Mouse (Mus musculus): ENCODE results near the gene Itpk1. TPM values are rescaled to one million over a fixed set of nuclear protein-coding genes. Genes with fewer than 3 reads are reported as not detected.
A peak's percentile ranks its signal among the peaks of the same experiment; 100 is the strongest.
"Not testable (repeated sequence)": the region's sequence is repeated elsewhere in the genome, so short reads cannot be mapped to it uniquely, and the experiment has no call there.

Itpk1 gene
- polyA plus RNA-seq, 1 experiment from 2014 or later, result 4.3 TPM

- no peak overlapping the region for H3K9ac ChIP-seq
- peak; percentile 24; the same call in 1 of the 2 replicates for ATAC-seq
- peak overlapping the region; percentile 61 for H3K27ac ChIP-seq
- peaks cover 55% of the 10 kb centered on the region for H3K4me1 ChIP-seq
- WGBS (ENCODE audit: insufficient replicate concordance), result 30% methylated on average over 7 of the region's 7 CpGs
- H3K4me2 ChIP-seq, result peak overlapping the region; percentile 26; the same call in 1 of the 2 replicates
- no peaks in the 10 kb centered on the region for H3K9me3 ChIP-seq (replicated peaks)
- no peak overlapping the region for H3K4me3 ChIP-seq
- H3K27me3 ChIP-seq (replicated peaks), result no peaks in the 10 kb centered on the region
- H3K36me3 ChIP-seq, result no peaks in the 10 kb centered on the region
Measured at GRCm38 (mm10) chr12:102646586-102647260, 58.0 kb downstream of the Itpk1 start.

- Histone ChIP-seq H3K9ac (no peak overlapping the region), H3K27ac (peak overlapping the region; percentile 61), H3K4me3 (no peak overlapping the region), H3K9me3 (replicated peaks) (no peaks in the 10 kb centered on the region), H3K4me1 (peaks cover 55% of the 10 kb centered on the region), H3K36me3 (no peaks in the 10 kb centered on the region), H3K27me3 (replicated peaks) (no peaks in the 10 kb centered on the region), H3K4me2 (no peak overlapping the region)
- 46% methylated on average over 6 of the region's 6 CpGs for WGBS (ENCODE audit: insufficient replicate concordance)
- no peak for ATAC-seq
Measured at GRCm38 (mm10) chr12:102645911-102646585, 58.7 kb downstream of the Itpk1 start.

DNA sequence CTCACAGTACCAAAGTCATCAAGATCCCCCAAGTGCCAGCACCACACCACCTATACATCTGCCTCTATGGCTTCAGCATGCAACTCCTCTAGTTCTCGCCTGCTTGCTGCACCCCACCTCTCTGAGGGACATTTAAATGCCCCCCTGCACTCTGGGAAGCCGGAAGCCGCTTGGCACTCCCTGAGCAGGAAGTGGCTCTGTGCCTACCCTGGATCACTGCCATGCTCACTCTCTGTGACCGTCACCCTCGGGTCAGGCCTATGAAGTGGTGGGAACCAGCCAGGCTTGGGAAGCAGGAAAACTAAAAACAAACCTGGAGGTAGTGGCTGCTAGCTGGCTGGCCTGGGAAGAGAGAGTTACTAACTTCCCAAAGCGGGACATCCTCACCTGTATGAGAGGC, 61.4 kb downstream of the Itpk1 start:
- no peak for ATAC-seq
- Histone ChIP-seq H3K4me3 (no peak overlapping the region), H3K9me3 (replicated peaks) (no peaks in the 10 kb centered on the region), H3K4me2 (no peak overlapping the region), H3K36me3 (no peaks in the 10 kb centered on the region), H3K27me3 (replicated peaks) (no peaks in the 10 kb centered on the region), H3K4me1 (peaks cover 45% of the 10 kb centered on the region), H3K27ac (no peak overlapping the region), H3K9ac (no peak overlapping the region)
- WGBS (ENCODE audit: insufficient replicate concordance), result 76% methylated on average over 6 of the region's 6 CpGs

DNA sequence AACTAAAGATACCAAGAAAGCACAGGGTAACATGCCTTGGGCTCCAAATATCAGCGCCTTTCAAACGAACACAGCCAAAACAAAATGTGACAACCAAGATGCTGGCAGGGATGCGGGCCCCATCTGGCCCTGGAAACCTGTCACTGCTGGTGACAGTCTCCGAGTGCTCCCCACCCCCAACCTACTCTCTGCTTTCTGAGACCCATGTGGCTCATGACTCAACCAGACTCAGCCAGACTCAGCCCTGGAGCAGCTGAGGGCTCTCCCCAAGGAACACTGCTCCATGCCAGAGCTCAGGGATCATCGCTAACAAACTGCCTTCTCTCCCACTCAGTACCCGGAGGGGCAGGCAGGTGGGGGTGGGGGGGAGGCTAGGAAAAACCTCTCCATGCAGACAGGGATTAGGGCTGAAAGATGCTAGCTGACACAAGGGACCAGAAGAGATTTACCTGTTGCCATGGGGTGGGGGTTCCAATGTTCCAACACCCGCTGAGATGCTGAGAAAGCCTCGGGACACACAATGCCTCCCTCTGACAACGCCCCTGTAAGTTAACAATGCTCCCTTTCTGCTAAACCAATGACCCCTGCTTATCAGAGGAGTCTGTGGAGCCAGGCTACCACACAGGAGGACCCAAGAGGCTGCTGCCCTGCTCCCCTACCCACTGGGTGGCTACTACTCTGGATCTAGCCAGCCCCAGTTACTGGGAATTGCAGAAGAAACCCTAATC, 64.1 kb downstream of the Itpk1 start:
- Histone ChIP-seq H3K9me3 (replicated peaks) (no peaks in the 10 kb centered on the region), H3K27me3 (replicated peaks) (no peaks in the 10 kb centered on the region), H3K36me3 (no peaks in the 10 kb centered on the region), H3K4me1 (peaks cover 20% of the 10 kb centered on the region), H3K9ac (no peak overlapping the region), H3K27ac (no peak overlapping the region), H3K4me2 (no peak overlapping the region), H3K4me3 (no peak overlapping the region)
- ATAC-seq, result no peak
- 63% methylated on average over 9 of the region's 9 CpGs for WGBS (ENCODE audit: insufficient replicate concordance)

- no peak for ATAC-seq
- Histone ChIP-seq H3K4me2 (no peak overlapping the region), H3K36me3 (no peaks in the 10 kb centered on the region), H3K4me3 (no peak overlapping the region), H3K27ac (no peak overlapping the region), H3K4me1 (0 out of 2 replicates have a peak, but pooled peaks cover 8% of the 10 kb centered on the region), H3K9me3 (replicated peaks) (no peaks in the 10 kb centered on the region), H3K9ac (no peak overlapping the region), H3K27me3 (replicated peaks) (no peaks in the 10 kb centered on the region)
- WGBS (ENCODE audit: insufficient replicate concordance), result 56% methylated on average over 3 of the region's 3 CpGs
Measured at GRCm38 (mm10) chr12:102638878-102639277, 65.9 kb downstream of the Itpk1 start.

DNA sequence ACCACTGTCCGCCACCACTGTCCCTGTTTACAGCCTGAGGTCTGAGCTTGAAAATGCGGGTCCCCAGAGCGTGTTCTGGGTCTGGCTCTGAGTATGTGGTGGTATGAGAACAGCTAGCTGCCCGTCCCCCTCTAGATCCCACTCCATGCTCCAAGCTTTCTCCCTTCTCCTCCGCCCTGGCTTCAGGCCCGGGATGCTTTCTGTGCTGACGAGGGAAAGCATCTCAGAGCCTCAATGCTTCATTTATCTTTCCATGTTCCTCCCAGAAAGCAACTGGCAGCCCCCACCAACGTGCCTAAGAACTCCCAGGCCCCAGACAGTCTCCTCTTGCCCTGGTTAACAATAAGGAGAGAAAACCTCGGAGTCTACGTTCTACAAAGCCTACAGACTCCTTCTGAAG, 67.5 kb downstream of the Itpk1 start:
- Histone ChIP-seq H3K9me3 (replicated peaks) (no peaks in the 10 kb centered on the region), H3K4me2 (no peak overlapping the region), H3K4me3 (no peak overlapping the region), H3K9ac (no peak overlapping the region), H3K27ac (no peak overlapping the region), H3K4me1 (0 out of 2 replicates have a peak, but pooled peaks cover 3% of the 10 kb centered on the region), H3K36me3 (no peaks in the 10 kb centered on the region), H3K27me3 (replicated peaks) (no peaks in the 10 kb centered on the region)
- ATAC-seq, result no peak
- 80% methylated on average over 10 of the region's 10 CpGs for WGBS (ENCODE audit: insufficient replicate concordance)

- ATAC-seq, result no peak
- Histone ChIP-seq H3K27me3 (replicated peaks) (no peaks in the 10 kb centered on the region), H3K4me2 (no peak overlapping the region), H3K4me1 (peaks cover 7% of the 10 kb centered on the region; the same call in 1 of the 2 replicates), H3K9ac (no peak overlapping the region), H3K27ac (no peak overlapping the region), H3K9me3 (replicated peaks) (no peaks in the 10 kb centered on the region), H3K36me3 (no peaks in the 10 kb centered on the region), H3K4me3 (no peak overlapping the region)
- 76% methylated on average over 20 of the region's 20 CpGs for WGBS (ENCODE audit: insufficient replicate concordance)
Measured at GRCm38 (mm10) chr12:102634436-102635050, 70.2 kb downstream of the Itpk1 start.

DNA sequence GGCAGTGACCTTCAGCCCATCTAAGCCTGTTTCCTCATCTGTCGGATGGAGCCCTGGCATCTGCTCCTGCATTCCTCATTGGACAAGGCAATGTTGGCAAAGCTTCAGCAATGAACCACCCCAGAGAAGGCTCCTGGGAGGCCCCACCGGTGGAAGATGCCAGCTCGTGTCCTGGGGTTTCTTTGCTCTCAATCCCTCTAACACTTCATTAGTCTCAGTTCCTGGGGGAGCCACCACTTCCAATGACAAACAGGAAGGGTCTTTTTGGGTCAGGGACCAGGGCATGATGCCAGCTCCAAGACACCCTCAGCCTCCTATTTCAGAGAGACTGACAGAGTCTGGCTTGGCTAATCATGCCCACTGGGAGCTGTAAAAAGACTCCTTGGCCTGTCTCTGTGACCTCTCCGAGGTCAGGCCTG, 71.6 kb downstream of the Itpk1 start:
- no peaks in the 10 kb centered on the region for H3K9me3 ChIP-seq (replicated peaks)
- H3K36me3 ChIP-seq, result no peaks in the 10 kb centered on the region
- H3K4me3 ChIP-seq, result no peak overlapping the region
- no peak overlapping the region for H3K4me2 ChIP-seq
- no peak overlapping the region for H3K9ac ChIP-seq
- no peak for ATAC-seq
- H3K27ac ChIP-seq, result no peak overlapping the region
- 68% methylated on average over 4 of the region's 4 CpGs for WGBS (ENCODE audit: insufficient replicate concordance)
- H3K4me1 ChIP-seq, result peaks cover 13% of the 10 kb centered on the region; the same call in 1 of the 2 replicates
- no peaks in the 10 kb centered on the region for H3K27me3 ChIP-seq (replicated peaks)

GRCm38 (mm10) chr12:102631690-102632089, 73.0 kb downstream of the Itpk1 start:
- Histone ChIP-seq H3K9ac (no peak overlapping the region), H3K4me1 (peaks cover 19% of the 10 kb centered on the region), H3K27ac (no peak overlapping the region), H3K27me3 (replicated peaks) (no peaks in the 10 kb centered on the region), H3K36me3 (no peaks in the 10 kb centered on the region), H3K9me3 (replicated peaks) (no peaks in the 10 kb centered on the region), H3K4me2 (no peak overlapping the region), H3K4me3 (no peak overlapping the region)
- WGBS (ENCODE audit: insufficient replicate concordance), result 49% methylated on average over 8 of the region's 8 CpGs
- ATAC-seq, result peak; percentile 43; the same call in 1 of the 2 replicates

DNA sequence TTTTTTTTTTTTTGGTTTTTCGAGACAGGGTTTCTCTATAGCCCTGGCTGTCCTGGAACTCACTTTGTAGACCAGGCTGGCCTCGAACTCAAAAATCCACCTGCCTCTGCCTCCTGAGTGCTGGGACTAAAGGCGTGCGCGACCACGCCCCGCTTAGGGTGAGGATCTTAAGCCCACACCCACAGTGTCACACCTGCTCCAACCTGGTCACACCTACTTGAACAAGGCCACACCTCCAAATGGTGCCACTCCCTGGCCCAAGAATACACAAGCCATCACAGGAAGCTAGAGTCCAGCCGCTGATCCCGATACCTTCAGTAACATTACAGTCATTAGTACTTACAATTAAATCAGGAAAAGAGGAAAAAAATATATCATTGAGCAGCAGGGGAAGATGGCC, 74.3 kb downstream of the Itpk1 start:
- H3K27me3 ChIP-seq (replicated peaks); H3K27ac ChIP-seq; H3K9ac ChIP-seq; H3K36me3 ChIP-seq; H3K4me2 ChIP-seq; H3K9me3 ChIP-seq (replicated peaks); ATAC-seq; H3K4me3 ChIP-seq: not testable (repeated sequence)
- peaks cover 17% of the 10 kb centered on the region for H3K4me1 ChIP-seq
- 80% methylated on average over 9 of the region's 9 CpGs for WGBS (ENCODE audit: insufficient replicate concordance)

GRCm38 (mm10) chr12:102628221-102628620, 76.5 kb downstream of the Itpk1 start:
- 56% methylated on average over 9 of the region's 9 CpGs for WGBS (ENCODE audit: insufficient replicate concordance)
- Histone ChIP-seq H3K27me3 (replicated peaks) (no peaks in the 10 kb centered on the region), H3K4me2 (no peak overlapping the region), H3K36me3 (no peaks in the 10 kb centered on the region), H3K9ac (no peak overlapping the region), H3K4me3 (no peak overlapping the region), H3K4me1 (peaks cover 17% of the 10 kb centered on the region), H3K27ac (no peak overlapping the region), H3K9me3 (replicated peaks) (no peaks in the 10 kb centered on the region)
- no peak for ATAC-seq

DNA sequence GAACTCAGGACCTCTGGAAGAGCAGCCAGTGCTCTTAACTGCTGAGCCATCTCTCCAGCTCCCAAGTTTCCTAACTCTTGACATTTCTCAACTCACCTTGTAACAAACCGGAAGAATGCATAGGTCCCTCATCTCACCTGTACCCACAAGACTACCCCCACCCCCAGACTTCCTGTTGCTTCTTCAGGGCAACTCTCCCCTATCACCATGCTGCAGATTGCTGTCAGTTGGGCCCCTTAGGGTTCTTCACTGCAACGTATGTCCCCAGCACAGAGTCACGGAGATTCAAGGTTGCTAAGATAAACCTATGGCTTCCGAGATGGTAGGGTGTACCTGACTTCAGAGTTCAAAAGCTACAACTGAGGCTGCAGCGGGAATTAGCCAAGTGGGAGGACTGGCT, 77.2 kb downstream of the Itpk1 start:
- peaks cover 17% of the 10 kb centered on the region for H3K4me1 ChIP-seq
- no peak overlapping the region for H3K4me2 ChIP-seq
- H3K9me3 ChIP-seq (replicated peaks), result no peaks in the 10 kb centered on the region
- H3K9ac ChIP-seq, result no peak overlapping the region
- H3K27me3 ChIP-seq (replicated peaks), result no peaks in the 10 kb centered on the region
- 39% methylated on average over 5 of the region's 5 CpGs for WGBS (ENCODE audit: insufficient replicate concordance)
- H3K36me3 ChIP-seq, result no peaks in the 10 kb centered on the region
- peak; percentile 48; the same call in 1 of the 2 replicates for ATAC-seq
- no peak overlapping the region for H3K4me3 ChIP-seq
- no peak overlapping the region for H3K27ac ChIP-seq
